Mouse (Mus musculus): ENCODE measurements around the gene March2.
"Not testable (repeated sequence)": the region's sequence is repeated elsewhere in the genome, so short reads cannot be mapped to it uniquely, and the experiment has no call there.

March2 gene

DNA sequence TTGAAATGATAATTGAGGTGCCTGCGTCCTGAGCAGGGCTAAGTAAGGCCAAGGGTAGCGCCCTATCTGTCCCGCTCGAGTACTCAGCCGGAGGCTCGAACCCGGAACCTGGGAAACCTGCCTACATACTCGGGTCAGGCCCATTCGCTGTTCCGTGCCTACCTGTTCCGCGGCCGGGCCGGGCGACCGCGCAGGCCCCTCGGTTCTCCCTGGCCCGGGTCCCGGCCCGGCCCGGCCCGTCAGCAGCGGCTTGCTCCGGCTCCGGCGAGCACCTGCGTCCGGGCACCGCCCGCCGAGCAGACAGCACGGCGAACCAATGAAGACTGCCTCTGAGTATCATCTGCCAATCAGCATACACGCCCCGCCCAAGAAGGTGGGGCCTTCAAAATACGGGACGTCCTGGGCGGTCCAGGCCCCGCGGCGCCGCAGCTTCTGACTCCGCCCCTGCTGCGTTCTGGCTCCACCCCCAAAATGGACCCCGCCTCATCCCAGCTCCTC, at the start of gene March2:
Gene March2 (minus strand): TSS at position 287 of the 498 bp plus-strand sequence.
- ChIA-PET CTCF (interaction anchor here in 2 of 4 experiments (0.6 to 1.1 kb wide), 3 partner anchors 13 to 84 kb away, joined by 3 to 4 read pairs (median 4); partner anchors contain the start of gene Rab11b (in 1 of the 2)), POLR2A (interaction anchor here (0.5 to 4.4 kb wide), 56 partner anchors 10 to 753 kb away, joined by 3 to 87 read pairs (median 4); partner anchors contain the start of genes Rab11b (in 4 of the 4), Ndufa7 (in 3 of the 4), Rps28 (in 3 of the 4) and Rps18 (in 2 of the 4))

DNA sequence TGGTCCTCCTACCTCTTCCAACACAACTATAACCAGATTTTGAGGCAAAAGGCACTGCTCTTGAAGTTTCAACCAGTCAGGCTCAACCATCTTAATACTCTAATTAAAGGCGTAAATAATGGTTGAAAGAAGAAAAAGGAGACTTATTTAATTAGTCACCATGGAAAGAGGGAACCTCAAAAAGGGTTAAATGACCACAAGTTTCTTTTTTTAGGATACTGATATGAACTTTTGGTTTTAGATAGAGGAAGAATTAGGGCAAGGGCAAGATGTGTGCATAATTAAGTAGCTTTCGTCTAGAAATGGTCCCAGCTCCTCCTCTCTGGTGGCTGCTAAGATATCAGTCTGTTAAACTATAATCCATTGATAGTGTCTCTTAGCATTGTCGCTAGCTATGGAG, 47.9 kb upstream of the March2 start:
- ChIA-PET CTCF (no interaction called here), POLR2A (interaction anchor here in 1 of 4 experiments (1.2 to 4.4 kb wide), 3 partner anchors 7 to 58 kb away, joined by 3 to 25 read pairs (median 4); partner anchors contain the start of genes Ndufa7, Rab11b and Rps28)

DNA sequence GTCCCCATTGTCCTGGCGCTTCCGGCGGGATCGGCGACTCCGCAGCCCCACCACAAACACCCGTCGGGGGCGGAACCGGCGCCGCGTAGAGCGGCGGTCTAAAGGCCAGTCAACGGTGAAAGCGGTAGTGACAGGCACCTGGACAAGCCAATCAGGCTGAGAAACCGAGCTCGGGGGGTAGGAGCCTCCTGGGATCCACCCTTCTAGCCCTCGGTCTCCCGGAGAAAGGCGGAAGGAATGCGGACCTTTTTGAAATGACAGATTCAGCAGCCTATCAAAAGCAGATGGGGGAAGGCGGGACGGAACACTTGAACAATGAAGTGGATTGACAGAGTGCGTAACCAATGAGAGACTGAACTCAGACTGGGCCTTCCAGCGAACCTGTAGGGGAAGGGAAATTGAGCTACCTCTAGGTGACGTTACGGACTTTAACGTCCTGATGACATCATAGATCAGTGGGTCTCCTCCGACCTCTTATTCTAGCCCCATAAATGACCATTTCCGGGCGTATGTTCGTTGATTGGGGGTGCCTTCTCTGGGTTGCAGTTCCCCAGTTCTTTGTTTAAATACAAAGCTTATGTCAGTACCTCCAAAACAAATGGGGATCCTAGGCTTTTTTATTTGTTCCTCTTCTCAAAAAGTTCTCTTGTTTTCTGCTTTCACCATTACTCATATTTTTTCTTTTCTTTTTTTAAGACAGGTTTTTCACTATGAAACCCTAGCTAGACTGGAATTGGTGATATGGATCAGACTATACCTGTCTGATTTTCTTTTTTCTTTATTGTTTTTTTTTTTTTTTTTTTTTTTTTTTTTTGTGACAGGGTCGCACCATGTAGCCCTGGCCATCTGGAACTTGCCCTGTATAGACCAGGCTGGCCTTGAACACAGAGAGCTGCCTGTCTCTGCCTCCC, 42.0 kb upstream of the March2 start, which contains the start of gene Rab11b:
Gene Rab11b (minus strand): TSS at position 276 of the 911 bp plus-strand sequence.
- ChIA-PET POLR2A (interaction anchor here (0.6 to 6.2 kb wide), 188 partner anchors 8 to 1407 kb away, joined by 3 to 144 read pairs (median 5); partner anchors contain the start of genes Angptl4 (in 3 of the 4), B3galt4 (in 3 of the 4), Kank3 (in 3 of the 4) and March2 (in 3 of the 4)), CTCF (interaction anchor here in 3 of 4 experiments (0.6 to 2.0 kb wide), 16 partner anchors 8 to 1314 kb away, joined by 3 to 9 read pairs (median 4); partner anchors contain the start of genes Angptl4 (in 1 of the 3), Kifc1 (in 1 of the 3), March2 (in 1 of the 3) and Zfp414 (in 1 of the 3))

DNA sequence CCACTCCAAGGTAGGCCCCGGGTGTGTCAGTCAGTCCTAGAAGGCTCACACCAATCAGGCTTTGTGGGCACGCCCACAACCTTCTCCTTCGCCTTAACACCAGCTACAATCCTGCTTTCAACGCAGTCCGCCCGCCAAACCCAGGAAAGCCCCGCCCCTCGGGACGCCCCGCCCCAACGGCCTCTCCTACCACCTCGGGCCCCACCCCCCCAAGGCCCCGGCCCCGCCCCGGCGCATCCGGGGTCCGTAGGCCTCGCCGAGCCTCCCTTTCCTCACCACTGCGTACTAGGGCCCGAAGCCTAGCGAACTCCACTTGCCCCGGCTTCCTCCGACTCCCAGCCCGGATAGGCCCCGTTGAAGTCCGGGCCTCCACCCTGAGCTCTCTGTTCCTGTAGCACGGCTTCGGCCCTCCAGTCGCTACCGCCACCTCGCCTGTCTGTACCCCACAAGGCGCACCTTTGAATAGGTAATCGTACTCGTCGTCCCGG, 41.3 kb upstream of the March2 start:
- CTCF ChIA-PET, result interaction anchor here in 2 of 4 experiments (0.6 to 2.0 kb wide), 14 partner anchors 7 to 1313 kb away, joined by 3 to 9 read pairs (median 4); partner anchors contain the start of genes Angptl4 (in 1 of the 2), Kifc1 (in 1 of the 2), March2 (in 1 of the 2) and Zfp414 (in 1 of the 2)

DNA sequence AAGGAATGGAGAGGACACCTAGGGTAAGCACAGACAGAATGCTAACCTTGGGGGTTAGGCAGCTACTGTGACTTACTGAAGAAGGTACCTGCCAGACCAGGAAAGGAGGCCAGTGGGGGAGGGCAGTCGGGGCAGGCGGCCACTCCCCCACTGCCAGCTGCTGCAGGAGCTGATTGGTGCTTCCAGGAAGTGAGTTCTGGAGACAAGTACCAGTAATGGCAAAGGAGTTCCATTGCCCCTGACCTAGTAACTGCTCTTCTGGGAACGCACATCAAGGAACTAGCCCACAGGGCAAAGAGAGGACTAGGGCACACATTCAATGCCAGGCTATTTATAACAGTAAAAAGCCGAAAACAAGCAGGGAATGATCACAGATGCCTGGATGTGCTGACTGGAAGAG, 38.8 kb upstream of the March2 start:
- ChIA-PET POLR2A (interaction anchor here in 3 of 4 experiments (0.6 to 6.2 kb wide), 18 partner anchors 11 to 171 kb away, joined by 3 to 144 read pairs (median 6); partner anchors contain the start of genes Angptl4 (in 2 of the 3), March2 (in 2 of the 3), Ndufa7 (in 2 of the 3) and Rps28 (in 2 of the 3)), CTCF (interaction anchor here in 3 of 4 experiments (0.6 to 0.7 kb wide), 3 partner anchors 45 to 228 kb away, joined by 5 to 6 read pairs (median 5); no protein-coding TSS in a partner anchor)

More for the DNA sequence above, 41.3 kb upstream of the March2 start:
- POLR2A ChIA-PET, result interaction anchor here (0.6 to 6.2 kb wide), 180 partner anchors 9 to 1254 kb away, joined by 3 to 144 read pairs (median 5); partner anchors contain the start of genes Angptl4 (in 3 of the 4), B3galt4 (in 3 of the 4), Kank3 (in 3 of the 4) and March2 (in 3 of the 4)

DNA sequence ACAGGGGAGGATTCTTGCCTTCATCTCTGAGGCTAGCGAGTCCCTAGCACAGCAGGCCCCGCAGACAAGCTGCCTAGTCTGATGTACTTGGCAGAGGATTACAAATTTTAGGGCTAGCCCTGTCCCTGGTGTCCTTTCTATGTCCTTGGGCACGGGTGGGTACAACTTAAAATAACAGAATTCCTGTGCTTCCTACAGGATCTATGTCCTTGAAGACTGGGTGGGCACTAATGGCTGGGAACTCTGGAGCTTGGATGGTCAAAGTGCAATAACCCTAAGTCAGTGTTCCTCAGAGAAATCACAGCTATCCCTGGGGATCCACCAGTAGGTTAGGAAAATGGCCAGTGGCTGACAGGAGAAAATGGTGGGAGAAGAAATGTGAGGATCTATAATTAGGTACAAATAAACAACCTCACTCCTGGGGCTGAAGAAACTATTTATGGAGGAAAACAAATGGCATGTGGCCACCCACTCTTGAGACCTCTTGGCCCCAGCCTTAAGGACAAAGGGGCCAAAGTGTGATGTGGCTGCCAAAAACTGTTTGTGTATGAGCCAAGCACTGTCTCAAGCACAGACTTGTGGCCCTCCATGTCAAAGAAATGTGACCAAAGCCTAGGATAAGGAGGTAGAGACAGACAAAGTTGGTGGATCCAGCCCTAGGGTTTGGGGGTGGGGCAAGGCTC, 37.8 kb upstream of the March2 start:
- ChIA-PET CTCF (no interaction called here), POLR2A (interaction anchor here in 3 of 4 experiments (0.9 to 6.2 kb wide), 11 partner anchors 11 to 156 kb away, joined by 3 to 144 read pairs (median 6); partner anchors contain the start of genes March2 (in 2 of the 3), Ndufa7 (in 2 of the 3), Rps28 (in 2 of the 3) and Angptl4 (in 1 of the 3))

DNA sequence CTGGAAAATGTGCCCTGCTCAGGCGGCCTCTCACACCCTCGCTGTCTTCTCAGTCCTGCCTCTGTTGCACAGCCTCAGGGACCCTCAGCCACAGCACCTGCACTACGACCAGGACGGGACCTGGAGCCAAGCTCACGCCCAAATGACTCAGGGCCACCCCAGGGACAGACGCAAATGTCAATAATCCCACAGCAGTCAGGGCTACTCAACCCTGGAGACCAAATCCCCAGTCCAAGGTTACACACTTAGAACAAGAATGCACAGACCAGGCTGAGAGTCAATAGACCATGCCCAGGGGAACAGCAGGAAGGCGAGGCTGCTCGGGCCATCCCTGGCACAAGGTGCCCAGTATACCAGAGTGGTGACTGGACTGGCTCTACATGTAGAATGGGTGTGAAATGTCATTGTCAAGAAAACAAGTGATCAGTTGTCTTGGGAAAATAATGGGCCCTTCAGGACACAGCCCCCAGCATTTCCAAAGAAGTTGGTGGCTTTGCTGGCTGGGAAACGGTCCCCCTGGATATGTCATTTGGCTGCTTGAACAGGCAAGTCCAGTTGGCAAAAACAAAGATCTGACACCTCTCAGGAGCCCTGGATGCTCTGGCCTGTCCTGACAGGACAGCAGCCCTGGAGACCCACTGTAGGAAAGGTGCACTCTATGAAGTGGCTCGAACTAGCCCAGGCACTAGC, 37.1 kb upstream of the March2 start:
- CTCF ChIA-PET, result no interaction called here
- POLR2A ChIA-PET, result interaction anchor here in 3 of 4 experiments (0.5 to 6.2 kb wide), 11 partner anchors 11 to 301 kb away, joined by 3 to 87 read pairs (median 5); partner anchors contain the start of genes Angptl4 (in 2 of the 3), March2 (in 1 of the 3), Ndufa7 (in 1 of the 3) and Rps28 (in 1 of the 3)

DNA sequence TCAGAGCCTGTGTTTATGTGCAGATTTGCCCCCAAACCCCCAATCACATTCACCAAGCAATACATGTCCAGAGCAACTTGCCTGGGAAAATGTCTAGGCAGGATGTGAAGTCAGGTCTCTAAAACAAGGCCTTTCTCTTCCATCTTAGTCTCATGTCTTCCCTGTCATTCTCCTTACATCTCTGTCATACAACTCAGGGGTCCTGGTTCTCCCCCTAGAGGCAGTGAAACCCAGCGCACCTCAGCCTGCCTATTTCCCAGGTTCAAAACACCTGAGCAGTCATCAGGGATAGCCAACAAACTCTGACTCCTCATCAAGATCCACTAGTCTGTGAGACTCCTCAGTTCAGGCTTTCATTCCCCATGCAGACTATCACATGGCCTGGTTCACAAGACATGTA, 36.2 kb upstream of the March2 start:
- ChIA-PET CTCF (no interaction called here), POLR2A (interaction anchor here in 1 of 4 experiments (0.9 to 1.6 kb wide), 4 partner anchors 17 to 73 kb away, joined by 3 to 9 read pairs (median 4); partner anchors contain the start of genes Angptl4, Ndufa7 and Rps28)

DNA sequence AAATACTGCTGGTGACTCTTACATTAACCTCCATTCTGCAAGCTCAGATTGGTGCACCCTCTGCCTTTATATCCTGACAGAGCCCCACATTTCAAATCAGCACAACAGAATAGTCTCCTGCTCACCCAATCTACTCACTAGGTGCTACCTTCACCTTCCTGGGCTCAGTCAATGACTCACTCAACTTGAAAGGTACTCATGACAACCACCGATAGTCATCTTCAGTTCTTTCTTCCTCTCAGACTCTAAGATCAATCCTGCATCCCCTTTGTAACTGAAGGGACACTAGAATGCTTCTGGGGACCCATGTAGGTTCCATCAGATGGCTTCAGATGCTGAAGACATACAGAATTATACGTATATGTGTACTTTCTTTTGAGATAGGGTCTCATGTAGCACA, 33.8 kb upstream of the March2 start:
- ChIA-PET POLR2A (interaction anchor here in 3 of 4 experiments (0.6 to 3.5 kb wide), 9 partner anchors 7 to 124 kb away, joined by 3 to 32 read pairs (median 3); partner anchors contain the start of genes Rab11b (in 2 of the 3), Ndufa7 (in 1 of the 3) and Rps28 (in 1 of the 3)), CTCF (interaction anchor here in 2 of 4 experiments (0.6 kb wide), 3 partner anchors 8 to 240 kb away, joined by 3 to 4 read pairs (median 3); partner anchors contain the start of gene Rab11b (in 1 of the 2))

DNA sequence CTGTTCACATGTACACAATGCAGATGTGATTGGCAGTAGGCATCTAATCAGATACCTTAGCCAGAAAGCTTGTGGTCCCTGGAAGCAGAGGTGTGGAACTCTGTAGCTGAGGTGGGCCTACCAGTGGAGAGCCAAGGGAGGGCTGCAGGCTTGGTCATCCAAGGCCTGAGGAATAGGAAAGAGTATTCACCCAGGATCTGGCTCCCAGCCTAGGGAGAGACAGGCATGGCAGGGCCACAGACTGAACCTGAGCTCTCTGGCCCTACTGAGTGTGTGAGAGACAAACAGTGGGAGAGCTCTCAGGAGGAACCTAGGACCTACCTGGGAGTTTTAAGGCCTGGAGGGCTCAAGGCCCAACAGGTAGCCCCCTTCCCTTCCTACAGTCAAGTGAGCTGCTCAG, 32.7 kb upstream of the March2 start:
- CTCF ChIA-PET, result no interaction called here

DNA sequence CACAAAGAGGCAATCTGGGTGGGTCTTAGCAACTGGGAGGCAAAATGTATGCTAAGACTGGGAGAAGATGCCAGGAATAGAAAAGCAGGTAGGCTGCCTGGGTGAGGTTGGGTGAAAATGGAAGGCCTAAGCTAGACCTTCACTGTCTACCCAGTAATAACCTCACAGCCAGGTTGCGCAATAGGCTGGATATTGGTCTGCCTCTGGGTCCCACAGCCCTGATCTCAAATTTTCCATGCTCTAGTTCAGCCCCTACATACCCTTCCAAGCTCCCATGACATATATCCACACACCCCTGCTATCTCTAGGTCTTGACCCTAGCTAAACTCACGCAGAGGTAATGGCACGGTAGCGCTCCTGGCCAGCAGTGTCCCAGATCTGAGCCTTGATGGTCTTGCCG, 31.0 kb upstream of the March2 start:
- ChIA-PET CTCF (no interaction called here), POLR2A (interaction anchor here (0.5 to 3.5 kb wide), 12 partner anchors 8 to 147 kb away, joined by 3 to 32 read pairs (median 3); partner anchors contain the start of genes Rab11b (in 3 of the 4) and March2 (in 1 of the 4))

More for the DNA sequence above, 32.7 kb upstream of the March2 start:
- POLR2A ChIA-PET, result interaction anchor here (0.6 to 3.5 kb wide), 10 partner anchors 9 to 153 kb away, joined by 3 to 32 read pairs (median 4); partner anchors contain the start of genes Rab11b (in 3 of the 4), Ndufa7 (in 1 of the 4) and Rps28 (in 1 of the 4)

DNA sequence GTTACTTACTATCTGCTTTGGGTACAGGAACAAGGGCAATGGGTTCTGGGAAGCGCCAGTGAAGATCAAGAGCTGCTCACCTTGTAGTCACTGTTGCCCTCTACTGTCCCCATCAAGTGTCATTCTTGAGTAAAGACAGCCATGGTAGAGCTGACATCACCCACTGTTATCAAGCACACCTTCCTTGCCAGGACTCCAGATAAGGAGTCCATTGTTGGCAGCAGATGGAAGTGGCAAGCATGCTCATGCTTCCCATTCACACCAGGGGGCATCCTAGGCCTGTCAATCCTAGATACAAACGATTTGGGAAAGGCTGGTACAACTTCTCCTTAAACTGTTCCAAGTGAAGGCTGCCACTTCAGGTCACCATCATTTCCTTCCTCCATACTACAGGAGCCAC, 27.5 kb upstream of the March2 start:
- ChIA-PET CTCF (interaction anchor here in 1 of 4 experiments (0.7 kb wide), 1 partner anchor 1148 kb away, joined by 3 read pairs; no protein-coding TSS in a partner anchor), POLR2A (interaction anchor here in 3 of 4 experiments (0.9 to 2.6 kb wide), 9 partner anchors 11 to 95 kb away, joined by 3 to 19 read pairs (median 4); partner anchors contain the start of gene Rab11b (in 2 of the 3))

DNA sequence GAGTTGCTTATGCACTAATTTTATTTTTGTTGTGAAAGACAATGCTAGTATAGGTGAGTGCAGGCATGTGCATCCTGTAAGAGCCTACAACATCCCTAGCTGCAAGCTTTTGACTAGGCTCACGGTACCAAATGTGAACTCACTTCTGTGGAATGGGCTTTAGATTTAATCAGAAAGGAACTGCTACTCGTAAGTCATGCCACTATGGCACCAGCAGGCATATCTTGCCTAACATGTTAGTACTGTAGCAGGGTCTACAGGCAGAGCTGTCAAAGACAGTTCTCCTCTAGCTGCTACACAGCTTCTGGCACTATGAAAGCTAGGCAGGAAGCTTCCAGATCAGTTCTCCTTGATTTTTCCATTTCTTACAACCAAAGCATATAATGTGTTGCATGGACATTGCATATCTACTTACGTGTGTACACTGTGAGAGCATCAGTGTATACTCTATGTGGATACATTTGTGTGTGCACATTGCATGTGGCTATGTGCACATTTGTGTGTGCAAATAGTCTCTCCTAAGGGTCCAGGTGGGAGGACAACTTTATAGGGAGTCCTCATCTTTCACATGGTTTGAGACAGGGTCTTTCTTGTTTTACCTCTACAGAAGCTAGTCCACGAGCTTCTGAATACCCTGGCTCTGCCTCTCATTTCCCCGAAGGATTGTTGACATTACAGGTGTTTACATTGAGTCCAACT, 26.4 kb upstream of the March2 start:
- CTCF ChIA-PET, result no interaction called here
- POLR2A ChIA-PET, result interaction anchor here in 3 of 4 experiments (0.5 to 2.8 kb wide), 13 partner anchors 8 to 418 kb away, joined by 3 to 19 read pairs (median 4); partner anchors contain the start of genes Ndufa7 (in 1 of the 3), Rab11b (in 1 of the 3) and Rps28 (in 1 of the 3)

DNA sequence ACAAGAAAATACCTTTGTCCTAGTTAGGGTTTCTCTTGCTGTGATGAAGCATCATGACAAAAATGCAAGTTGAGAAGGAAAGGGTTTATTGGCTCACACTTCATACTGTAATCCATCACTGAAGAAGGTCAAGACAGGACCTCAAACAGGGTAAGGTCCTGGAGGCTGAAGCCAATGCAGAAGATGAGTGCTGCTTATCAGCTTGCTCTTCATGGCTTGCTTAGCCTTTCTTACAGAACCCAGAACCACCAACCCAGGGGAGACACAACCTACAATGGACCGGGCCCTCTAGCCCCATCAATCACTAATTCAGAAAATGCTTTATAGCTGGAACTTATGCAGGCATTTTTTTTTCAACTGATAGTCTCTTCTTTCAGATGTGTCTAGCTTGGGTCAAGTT, 23.9 kb upstream of the March2 start:
- CTCF ChIA-PET, result no interaction called here
- POLR2A ChIA-PET, result interaction anchor here in 2 of 4 experiments (0.7 to 2.8 kb wide), 9 partner anchors 8 to 143 kb away, joined by 3 to 13 read pairs (median 4); partner anchors contain the start of genes Rab11b (in 2 of the 2) and March2 (in 1 of the 2)

DNA sequence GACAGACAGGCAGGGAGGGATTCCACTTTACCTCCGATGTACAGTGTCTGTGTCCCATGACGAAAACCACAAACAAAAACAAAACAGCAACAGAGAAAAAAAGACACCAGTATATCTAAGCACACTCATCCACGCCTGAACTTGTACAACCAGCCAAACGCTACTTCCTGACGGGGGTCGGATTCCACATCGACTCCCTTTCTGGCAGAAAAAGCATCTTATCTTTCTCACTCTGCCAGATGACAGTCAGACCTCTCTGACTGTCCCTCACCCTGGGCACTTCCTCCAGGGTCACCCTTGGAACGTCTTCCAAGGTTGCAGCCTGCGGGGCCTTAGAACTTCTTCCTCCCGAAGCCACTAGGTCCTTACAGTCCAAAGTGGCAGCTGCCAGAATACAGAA, 15.1 kb upstream of the March2 start:
- POLR2A ChIA-PET, CTCF ChIA-PET: not testable (repeated sequence)
